In the genomic region with DNA sequence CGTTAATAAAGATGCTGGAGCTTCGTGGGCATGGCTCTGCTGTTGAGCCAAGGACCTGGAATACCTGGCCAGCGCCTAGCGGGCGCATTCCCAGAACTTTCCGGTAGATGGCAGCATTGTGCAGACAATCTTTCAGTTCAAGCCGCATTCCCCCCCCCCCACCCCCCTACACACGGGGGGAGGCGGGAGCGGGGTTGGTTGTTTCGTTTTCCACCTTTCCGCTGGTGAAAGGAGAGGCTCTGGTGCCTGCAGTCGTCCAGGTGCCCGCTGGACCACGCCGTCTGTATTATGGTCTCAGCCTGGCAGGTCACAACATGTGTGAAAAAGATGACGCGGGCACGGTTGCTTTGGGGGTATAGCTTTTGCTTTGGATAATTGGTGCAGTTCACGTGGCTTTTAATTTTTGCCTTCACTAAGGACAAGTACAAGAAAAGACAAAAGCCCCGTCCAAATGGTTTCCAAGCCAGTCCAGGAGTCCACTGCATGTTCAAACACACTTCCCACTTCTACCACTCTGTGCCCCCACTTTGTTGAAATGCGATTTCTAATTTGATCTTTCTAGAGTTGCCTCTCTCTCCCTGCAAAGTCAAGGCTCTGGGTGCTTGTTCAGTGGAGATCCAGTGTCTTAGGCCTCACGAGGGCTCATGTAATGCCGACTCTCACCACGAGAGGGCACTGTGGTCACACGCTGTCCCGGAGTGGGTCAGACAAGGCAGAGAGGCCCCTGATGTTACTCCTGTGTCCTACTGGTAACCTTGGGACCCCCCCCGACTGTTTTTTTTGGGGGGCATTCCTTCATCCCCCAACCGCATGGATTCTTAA, we compare ENCODE assay signal across 8 mouse cellular contexts. TPM values are rescaled to one million over a fixed set of nuclear protein-coding genes. Genes with fewer than 3 reads are reported as not detected.
DNase-seq lines count a peak whose midpoint lies in the region; ATAC-seq lines count a peak whose summit lies in the region.

No protein-coding gene starts in this region.

- H3K27me3 ChIP-seq in megakaryocyte, embryonic 14.5 days (replicated peaks), result peaks cover 4% of the 10 kb centered on the region

- H3K36me3 ChIP-seq in megakaryocyte, embryonic 14.5 days (replicated peaks; ENCODE audit: low read length), result no peaks in the 10 kb centered on the region

- peak; percentile 80 for ATAC-seq in inflammation-experienced regulatory T-cells, adult 6 months

- intact Hi-C loops in gastrocnemius, postnatal 14 days (cut with DNase I; ENCODE audit: low total_unique reads), result no loop called here

- no peaks in the 10 kb centered on the region for H3K9me3 ChIP-seq in megakaryocyte, embryonic 14.5 days

- H3K4me3 ChIP-seq in megakaryocyte, embryonic 14.5 days (replicated peaks), result peak overlapping the region; percentile 95

- peaks cover 19% of the 10 kb centered on the region for H3K4me1 ChIP-seq in megakaryocyte, embryonic 14.5 days

- DNase-seq in adrenal gland, adult 18-20 months (ENCODE audit: low spot score in 2 of 2), result peak; percentile 96 to 97
- peak; percentile 96 for DNase-seq in embryo, embryonic 10.5 days (ENCODE audit: low spot score)
- peak; percentile 90 for DNase-seq in gastrocnemius, postnatal 14 days
- peak; percentile 76 to 95 for DNase-seq in left cerebral cortex, adult 9 months (ENCODE audit: low spot score in 2 of 2)
- DNase-seq in right cerebral cortex, adult 2 months (ENCODE audit: low spot score in 2 of 2), result peak; percentile 96 to 98
- peak; percentile 89 for DNase-seq in urinary bladder, postnatal 10 days (ENCODE audit: low spot score)

RNA-seq across cellular contexts. Expression of a gene that starts 52.3 kb away (rescaled TPM):
- 100 to 1,000 TPM; 513 to 592 TPM for total RNA-seq in adrenal gland, adult 18-20 months (2021)
- 100 to 1,000 TPM; 319 to 321 TPM for total RNA-seq in gastrocnemius, postnatal 14 days (2021)
- polyA plus RNA-seq in inflammation-experienced regulatory T-cells, adult 6 months (2017; shearing (Covaris generic)), result under 1 TPM in 2 of 3 experiments, not detected in 1; 0.32 to 0.83 TPM
- 2.6 and 4.0 TPM in 2 replicates for polyA plus RNA-seq in megakaryocyte, embryonic 14.5 days (2012; ENCODE audit: insufficient read depth, low replicate concordance)

Comparison
In these comparisons a context has a peak if more than half of its experiments do, and no peak if none do; other contexts are left out.
1. Peak in every context shown above with its lines: DNase-seq, ATAC-seq and H3K4me3 ChIP-seq.